Comparison of ENCODE assay signal across 8 mouse cellular contexts in genomic region chr7:27284865-27285697, GRCm38 (mm10). TPM values are rescaled to one million over a fixed set of nuclear protein-coding genes. Genes with fewer than 3 reads are reported as not detected.
DNase-seq lines count a peak whose midpoint lies in the region; ATAC-seq lines count a peak whose summit lies in the region.

No protein-coding gene starts in this region.

- no peak overlapping the region for H3K27ac ChIP-seq in embryonic facial prominence, embryonic 12.5 days
- H3K27ac ChIP-seq in heart, embryonic 10.5 days = 0 out of 2 replicates have a peak overlapping the region, but pooled peaks have one; percentile 22
- peak overlapping the region; percentile 22; the same call in 1 of the 2 replicates for H3K27ac ChIP-seq in kidney, embryonic 15.5 days

- 2% methylated on average over 28 of the region's 28 CpGs for WGBS in embryonic facial prominence, embryonic 12.5 days
- 2% methylated on average over 28 of the region's 28 CpGs for WGBS in heart, embryonic 10.5 days
- under 1% methylated on average over 28 of the region's 28 CpGs for WGBS in kidney, embryonic 15.5 days

- H3K27me3 ChIP-seq in embryonic facial prominence, embryonic 12.5 days = peaks cover 8% of the 10 kb centered on the region; the same call in 1 of the 2 replicates
- H3K27me3 ChIP-seq in heart, embryonic 10.5 days (ENCODE audit: insufficient read depth, poor library complexity, severe bottlenecking) = peaks cover 15% of the 10 kb centered on the region; the same call in 1 of the 2 replicates
- H3K27me3 ChIP-seq in kidney, embryonic 15.5 days = no peaks in the 10 kb centered on the region

- DNase-seq in right cerebral cortex, postnatal 4 days = peak; percentile 43
- DNase-seq in right cerebral cortex, adult 18-20 months = no peak
- DNase-seq in heart, embryonic 10.5 days (ENCODE audit: low spot score) = no peak
- peak; percentile 47 for DNase-seq in lung, postnatal 25 days (ENCODE audit: low spot score)
- DNase-seq in retina, postnatal 1 day = peak; percentile 45
- no peak for DNase-seq in c-Kit-positive CD71-positive TER-119-positive erythroid progenitor cells, embryonic 14.5 days (ENCODE audit: low spot score)

- H3K4me3 ChIP-seq in embryonic facial prominence, embryonic 12.5 days = no peak overlapping the region
- H3K4me3 ChIP-seq in heart, embryonic 10.5 days = peak overlapping the region; percentile 42
- H3K4me3 ChIP-seq in kidney, embryonic 15.5 days (replicated peaks) = peak overlapping the region; percentile 20

- H3K9ac ChIP-seq in embryonic facial prominence, embryonic 12.5 days = no peak overlapping the region; the same call in 1 of the 2 replicates
- H3K9ac ChIP-seq in kidney, embryonic 15.5 days = no peak overlapping the region

- H3K36me3 ChIP-seq in embryonic facial prominence, embryonic 12.5 days = peaks cover 18% of the 10 kb centered on the region
- peaks cover 14% of the 10 kb centered on the region for H3K36me3 ChIP-seq in heart, embryonic 10.5 days
- H3K36me3 ChIP-seq in kidney, embryonic 15.5 days = peaks cover 15% of the 10 kb centered on the region

- no peaks in the 10 kb centered on the region; the same call in 1 of the 2 replicates for H3K4me1 ChIP-seq in embryonic facial prominence, embryonic 12.5 days
- H3K4me1 ChIP-seq in heart, embryonic 10.5 days = peaks cover 10% of the 10 kb centered on the region; the same call in 1 of the 2 replicates
- H3K4me1 ChIP-seq in kidney, embryonic 15.5 days = peaks cover 30% of the 10 kb centered on the region

- 0 out of 2 replicates have a peak, but pooled peaks have one; percentile 30 for ATAC-seq in embryonic facial prominence, embryonic 12.5 days (ENCODE audit: insufficient number of reproducible peaks, insufficient read depth, low FRiP score, low TSS enrichment)
- ATAC-seq in kidney, embryonic 15.5 days (replicated peaks; ENCODE audit: low FRiP score) = peak; percentile 54

- H3K4me2 ChIP-seq in embryonic facial prominence, embryonic 12.5 days (replicated peaks) = peak overlapping the region; percentile 7
- H3K4me2 ChIP-seq in kidney, embryonic 15.5 days = peak overlapping the region; percentile 52

- no peaks in the 10 kb centered on the region for H3K9me3 ChIP-seq in embryonic facial prominence, embryonic 12.5 days
- no peaks in the 10 kb centered on the region for H3K9me3 ChIP-seq in heart, embryonic 10.5 days
- no peaks in the 10 kb centered on the region for H3K9me3 ChIP-seq in kidney, embryonic 15.5 days (replicated peaks)

RNA-seq across cellular contexts. Expression of gene Numbl, which starts 26.8 kb away (rescaled TPM):
- 36.5 and 39.7 TPM in 2 replicates for polyA plus RNA-seq in embryonic facial prominence, embryonic 12.5 days (2016; fragmentation: Nextera tagmentation; extraction: Ambion mirVana)
- 7.0 and 9.6 TPM in 2 replicates for polyA plus RNA-seq in heart, embryonic 10.5 days (2016; fragmentation: Nextera tagmentation; extraction: Ambion mirVana)
- 15.3 and 18.5 TPM in 2 replicates for polyA plus RNA-seq in kidney, embryonic 15.5 days (2015; fragmentation: Nextera tagmentation; extraction: Ambion mirVana)

RNA-seq across cellular contexts. Expression of gene Coq8b, which starts 52.3 kb away (rescaled TPM):
- polyA plus RNA-seq in embryonic facial prominence, embryonic 12.5 days (2016; fragmentation: Nextera tagmentation; extraction: Ambion mirVana) = 16.1 and 19.6 TPM in 2 replicates
- 12.3 and 13.9 TPM in 2 replicates for polyA plus RNA-seq in heart, embryonic 10.5 days (2016; fragmentation: Nextera tagmentation; extraction: Ambion mirVana)
- 20.9 and 23.1 TPM in 2 replicates for polyA plus RNA-seq in kidney, embryonic 15.5 days (2015; fragmentation: Nextera tagmentation; extraction: Ambion mirVana)

RNA-seq across cellular contexts. Expression of gene Ltbp4, which starts 52.4 kb away (rescaled TPM):
- polyA plus RNA-seq in embryonic facial prominence, embryonic 12.5 days (2016; fragmentation: Nextera tagmentation; extraction: Ambion mirVana) = 15.9 and 16.8 TPM in 2 replicates
- polyA plus RNA-seq in heart, embryonic 10.5 days (2016; fragmentation: Nextera tagmentation; extraction: Ambion mirVana) = 19.2 and 23.6 TPM in 2 replicates
- polyA plus RNA-seq in kidney, embryonic 15.5 days (2015; fragmentation: Nextera tagmentation; extraction: Ambion mirVana) = 31.0 and 41.7 TPM in 2 replicates

RNA-seq across cellular contexts. Expression of gene Itpkc, which starts 56.6 kb away (rescaled TPM):
- 9.2 and 11.0 TPM in 2 replicates for polyA plus RNA-seq in embryonic facial prominence, embryonic 12.5 days (2016; fragmentation: Nextera tagmentation; extraction: Ambion mirVana)
- polyA plus RNA-seq in heart, embryonic 10.5 days (2016; fragmentation: Nextera tagmentation; extraction: Ambion mirVana) = 3.4 and 5.0 TPM in 2 replicates
- polyA plus RNA-seq in kidney, embryonic 15.5 days (2015; fragmentation: Nextera tagmentation; extraction: Ambion mirVana) = 4.4 and 5.2 TPM in 2 replicates

Comparison
In these comparisons a context has a peak if more than half of its experiments do, and no peak if none do; other contexts are left out.
1. DNase-seq: peak in right cerebral cortex, postnatal 4 days (single experiment), lung, postnatal 25 days (single experiment) and retina, postnatal 1 day (single experiment); none in right cerebral cortex, adult 18-20 months (single experiment), heart, embryonic 10.5 days (single experiment) and c-Kit-positive CD71-positive TER-119-positive erythroid progenitor cells, embryonic 14.5 days (single experiment).